Mouse (Mus musculus) spleen, adult 2 months (tissue): ENCODE data around the gene Drc3. TPM values are rescaled to one million over a fixed set of nuclear protein-coding genes. Genes with fewer than 3 reads are reported as not detected.

ENCODE experiments used
- DNase-seq, 2 experiments: peaks; one replicate each; pipeline versions ENCODE4 v3.0.0 to v3.0.0-alpha.2; 2012 to 2021; ENCODE audit warnings: low spot score in 2 of 2, low read depth in 1 of 2
- H3K27ac ChIP-seq: fragments of 200-500 bp; 2 replicates; pipeline ENCODE4 v1.5.1; 2012; ENCODE audit warnings: low read length, inconsistent platforms; ENCODE audit not compliant: insufficient read depth
- H3K27me3 ChIP-seq: fragments of 200-500 bp; 2 replicates; pipeline ENCODE4 v1.6.1; 2012; ENCODE audit warnings: mild to moderate bottlenecking, moderate library complexity, low read length, inconsistent platforms; ENCODE audit not compliant: control insufficient read depth, insufficient read depth
- H3K36me3 ChIP-seq: fragments of 200-500 bp; 2 replicates; pipeline ENCODE4 v1.6.1; 2012; ENCODE audit warnings: mild to moderate bottlenecking, low read length, inconsistent platforms; ENCODE audit not compliant: control insufficient read depth, insufficient read depth
- H3K4me1 ChIP-seq: fragments of 200-500 bp; 2 replicates; pipeline ENCODE4 v1.6.1; 2011; ENCODE audit warnings: inconsistent platforms; ENCODE audit not compliant: control insufficient read depth, insufficient read depth, insufficient read length
- H3K4me3 ChIP-seq: fragments of 200-500 bp; 2 replicates; pipeline ENCODE4 v1.5.1; 2011; ENCODE audit warnings: mild to moderate bottlenecking, inconsistent platforms; ENCODE audit not compliant: insufficient read depth, insufficient read length; ENCODE audit errors: extremely low read depth
- CTCF ChIP-seq: fragments of 200-500 bp; IDR thresholded peaks from 2 replicates; pipeline ENCODE4 v1.5.1; 2011; ENCODE audit warnings: mild to moderate bottlenecking, inconsistent platforms; ENCODE audit not compliant: insufficient read depth, insufficient read length, insufficient replicate concordance; ENCODE audit errors: extremely low read depth
- POLR2A ChIP-seq: fragments of 200-500 bp; IDR thresholded peaks from 2 replicates; pipeline ENCODE4 v1.6.1; 2011; ENCODE audit warnings: low read depth, low read length, inconsistent platforms
- WGBS: fragments of 180-500 bp; shearing (Covaris S2); methylation state at CpG from one replicate; pipeline ENCODE4 v1.1.7; 2018; 5-methylcytosine and 5-hydroxymethylcytosine counted together
- polyA plus RNA-seq: library from polyadenylated mRNA; depleted of rRNA; stranded (reverse); fragments of >200 nt; gene quantifications from 2 replicates; pipeline ENCODE4 v1.2.3, GENCODE M21; 2012; rRNA removed

Drc3 gene
- polyA plus RNA-seq, 1 experiment = 0.22 TPM

GRCm38 (mm10) chr11:60440176-60440575, 87.0 kb downstream of the Drc3 start:
- DNase-seq = no peak
- Histone ChIP-seq H3K4me1 (no peaks in the 10 kb centered on the region), H3K36me3 (peaks cover 32% of the 10 kb centered on the region), H3K4me3 (no peak overlapping the region), H3K27ac (no peak overlapping the region), H3K27me3 (no peaks in the 10 kb centered on the region)
- 89% methylated on average over 7 of the region's 7 CpGs for WGBS
- no peak for TF ChIP-seq CTCF
- no peak for TF ChIP-seq POLR2A

GRCm38 (mm10) chr11:60442896-60443295, 89.8 kb downstream of the Drc3 start:
- DNase-seq = no peak
- H3K27ac ChIP-seq = no peak overlapping the region
- no peaks in the 10 kb centered on the region for H3K4me1 ChIP-seq
- H3K36me3 ChIP-seq = peaks cover 20% of the 10 kb centered on the region
- no peak for TF ChIP-seq CTCF
- no peak for TF ChIP-seq POLR2A
- no peaks in the 10 kb centered on the region for H3K27me3 ChIP-seq
- 85% methylated on average over 6 of the region's 6 CpGs for WGBS
- H3K4me3 ChIP-seq = no peak overlapping the region

Other genes starting within 250 kb of the Drc3 start
- gene Rai1, start 248.3 kb upstream of the Drc3 start, polyA plus RNA-seq = 36.0 and 45.9 TPM in 2 replicates
- 106 and 140 TPM in 2 replicates for gene Srebf1, start 130.7 kb upstream of the Drc3 start, polyA plus RNA-seq
- 28.1 and 36.8 TPM in 2 replicates for gene Tom1l2, start 424 bp upstream of the Drc3 start, polyA plus RNA-seq
- gene Gid4, start 63.8 kb downstream of the Drc3 start, polyA plus RNA-seq = 10.0 and 11.7 TPM in 2 replicates
- 15.1 and 19.1 TPM in 2 replicates for gene Atpaf2, start 65.1 kb downstream of the Drc3 start, polyA plus RNA-seq
- 26.4 and 27.6 TPM in 2 replicates for gene Drg2, start 101.3 kb downstream of the Drc3 start, polyA plus RNA-seq
- gene Myo15, start 116.0 kb downstream of the Drc3 start, polyA plus RNA-seq = 0.52 and 0.69 TPM in 2 replicates
- gene Alkbh5, start 183.1 kb downstream of the Drc3 start, polyA plus RNA-seq = 15.0 and 16.9 TPM in 2 replicates